Mouse (Mus musculus): ENCODE data around the gene Gm11009. TPM values are rescaled to one million over a fixed set of nuclear protein-coding genes. Genes with fewer than 3 reads are reported as not detected.

The Gm11009 gene
- polyA plus RNA-seq (2012; rRNA removed): not detected in 2 replicates

DNA sequence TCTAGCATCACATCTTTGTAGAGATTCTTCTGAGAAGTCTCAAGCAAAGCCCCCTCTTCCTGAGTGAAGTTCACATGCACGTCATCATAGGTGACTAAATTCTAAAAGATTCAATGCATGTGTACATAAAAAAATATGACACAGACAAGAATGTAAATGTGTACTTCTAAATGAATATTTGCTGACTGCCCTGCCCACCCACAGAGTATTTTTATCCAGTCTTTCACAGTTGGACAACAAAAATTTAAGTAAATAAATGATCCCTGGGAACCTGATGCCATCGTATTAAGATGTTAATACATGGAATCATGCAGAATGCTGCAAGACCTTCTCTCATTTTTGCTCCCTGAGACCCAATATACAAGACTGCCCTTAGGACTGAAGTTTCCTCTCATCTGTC, at the start of gene Gm11009:
Gene Gm11009 (minus strand): TSS at position 101 of the 400 bp plus-strand sequence.

Other genes starting within 250 kb of the Gm11009 start
- gene Gm2004, start 169.7 kb downstream of the Gm11009 start, polyA plus RNA-seq (2012; rRNA removed): not detected in 2 replicates
- gene 2210418O10Rik, start 92.9 kb downstream of the Gm11009 start, polyA plus RNA-seq (2012; rRNA removed): 0.02 and 0.03 TPM in 2 replicates
- gene Gm14435, start 104.1 kb upstream of the Gm11009 start, polyA plus RNA-seq (2012; rRNA removed): 0.30 TPM in 1 of 2 replicates, not detected in the other
- 0.14 TPM in 1 of 2 replicates, not detected in the other for gene Gm14434, start 167.3 kb upstream of the Gm11009 start, polyA plus RNA-seq (2012; rRNA removed)
- not detected in 2 replicates for gene Zfp967, start 201.6 kb upstream of the Gm11009 start, polyA plus RNA-seq (2012; rRNA removed)

Measured in stomach, adult 2 months (tissue).